Mouse (Mus musculus) embryonic fibroblast, embryonic 13.5 days (primary cell): ENCODE measurements around the gene Lamtor2.

Experiments
- CTCF ChIP-seq: IDR thresholded peaks from 2 replicates; pipeline ENCODE4 v1.5.1; 2011; ENCODE audit warnings: mild to moderate bottlenecking, control low read depth, low read length, moderate library complexity, borderline replicate concordance; ENCODE audit not compliant: insufficient read depth
- POLR2A ChIP-seq: IDR thresholded peaks from 2 replicates; pipeline ENCODE4 v1.6.1; 2011; ENCODE audit warnings: low read depth, mild to moderate bottlenecking, control low read depth, low read length, moderate library complexity

- TF ChIP-seq CTCF, result no peak
- no peak for TF ChIP-seq POLR2A
Measured at GRCm38 (mm10) chr3:88591950-88592731, 39.3 kb upstream of the Lamtor2 start.
